Mouse (Mus musculus) lung, adult 18-20 months (tissue): ENCODE measurements around the gene Yeats2.

Source experiments
- DNase-seq, 2 experiments: peaks; one replicate each; pipeline ENCODE4 v3.0.0; 2022; ENCODE audit warnings: mixed read lengths in 2 of 2

Yeats2 gene

GRCm38 (mm10) chr16:20192043-20192442 is 51.2 kb downstream of the Yeats2 start:
- DNase-seq: no peak

GRCm38 (mm10) chr16:20195546-20195945 is 54.7 kb downstream of the Yeats2 start:
- peak in 1 of 2 experiments; percentile 14 for DNase-seq

GRCm38 (mm10) chr16:20196962-20197361 is 56.1 kb downstream of the Yeats2 start:
- no peak for DNase-seq

- DNase-seq: no peak
Measured at GRCm38 (mm10) chr16:20199501-20200201, 58.8 kb downstream of the Yeats2 start.

- peak; percentile 26 to 35 for DNase-seq
Measured at GRCm38 (mm10) chr16:20213591-20214226, 72.8 kb downstream of the Yeats2 start.

- DNase-seq: no peak
Measured at GRCm38 (mm10) chr16:20222726-20223125, 81.9 kb downstream of the Yeats2 start.

- DNase-seq: no peak
Measured at GRCm38 (mm10) chr16:20226676-20227075, 85.8 kb downstream of the Yeats2 start.

GRCm38 (mm10) chr16:20227504-20227903 is 86.6 kb downstream of the Yeats2 start:
- no peak for DNase-seq

- DNase-seq: no peak
Measured at GRCm38 (mm10) chr16:20228167-20228566, 87.3 kb downstream of the Yeats2 start.

GRCm38 (mm10) chr16:20234406-20234805 is 93.5 kb downstream of the Yeats2 start:
- DNase-seq: no peak

GRCm38 (mm10) chr16:20237426-20237825 is 96.6 kb downstream of the Yeats2 start:
- DNase-seq: no peak

GRCm38 (mm10) chr16:20238646-20239045 is 97.8 kb downstream of the Yeats2 start:
- DNase-seq: no peak

GRCm38 (mm10) chr16:20240468-20241414 is 99.9 kb downstream of the Yeats2 start, which contains the start of gene Map6d1:
Map6d1 (minus strand) TSS chr16:20241358.
- DNase-seq: peak in 1 of 2 experiments; percentile 2

GRCm38 (mm10) chr16:20247103-20247502 is 106.2 kb downstream of the Yeats2 start:
- no peak for DNase-seq

- no peak for DNase-seq
Measured at GRCm38 (mm10) chr16:20248442-20249174, 107.7 kb downstream of the Yeats2 start.

- no peak for DNase-seq
Measured at GRCm38 (mm10) chr16:20257926-20258325, 117.1 kb downstream of the Yeats2 start.

GRCm38 (mm10) chr16:20265089-20265488 is 124.2 kb downstream of the Yeats2 start:
- no peak for DNase-seq

GRCm38 (mm10) chr16:20271339-20271738 is 130.5 kb downstream of the Yeats2 start:
- DNase-seq: no peak

GRCm38 (mm10) chr16:20272994-20273393 is 132.1 kb downstream of the Yeats2 start:
- DNase-seq: no peak

GRCm38 (mm10) chr16:20279395-20279794 is 138.5 kb downstream of the Yeats2 start:
- no peak for DNase-seq

- DNase-seq: no peak
Measured at GRCm38 (mm10) chr16:20280238-20280637, 139.4 kb downstream of the Yeats2 start.
